In genomic region chr11:75157901-75158300, GRCm38 (mm10) we compare ENCODE assay signal across 14 mouse cellular contexts. TPM values are rescaled to one million over a fixed set of nuclear protein-coding genes. Genes with fewer than 3 reads are reported as not detected.
DNase-seq lines count a peak whose midpoint lies in the region; ATAC-seq and TF ChIP-seq lines count a peak whose summit lies in the region.
"Had no signal": no experiment of that assay in that cellular context is flagged by ENCODE, and none has a peak within 500 bp of the region (broad histone marks: within the 10 kb centered on the region; RNA-seq: fewer than 3 reads in every experiment).

No protein-coding gene starts in this region.

- H3K27me3 ChIP-seq in kidney, embryonic 15.5 days = no peaks in the 10 kb centered on the region
- H3K27me3 ChIP-seq: liver, embryonic 13.5 days; Patski had no signal

- peak overlapping the region; percentile 81 for H3K27ac ChIP-seq in kidney, embryonic 15.5 days
- H3K27ac ChIP-seq: liver, embryonic 13.5 days had no signal

- peak; percentile 90 for DNase-seq in heart, adult 11 months
- DNase-seq in heart, postnatal 25 days (ENCODE audit: low spot score) = no peak
- DNase-seq in kidney, postnatal 25 days = no peak
- peak; percentile 14 for DNase-seq in brain, embryonic 14.5 days (ENCODE audit: low read depth)
- peak; percentile 51 to 60 for DNase-seq in kidney, postnatal 4 days
- no peak for DNase-seq in adrenal gland, adult 2 months
- DNase-seq in right cerebral cortex, adult 18-20 months = no peak
- DNase-seq: cerebellum, adult 8-10 months; liver, embryonic 13.5 days had no signal

- H3K9ac ChIP-seq in kidney, embryonic 15.5 days = no peak overlapping the region
- H3K9ac ChIP-seq: liver, embryonic 13.5 days had no signal

- no peaks in the 10 kb centered on the region for H3K9me3 ChIP-seq in kidney, embryonic 15.5 days (replicated peaks)
- H3K9me3 ChIP-seq: hindbrain, embryonic 10.5 days; liver, embryonic 13.5 days had no signal

- H3K4me3 ChIP-seq in kidney, embryonic 15.5 days (replicated peaks) = no peak overlapping the region
- H3K4me3 ChIP-seq: erythroblast, embryonic 14.5 days; hindbrain, embryonic 10.5 days; liver, embryonic 13.5 days had no signal

- ATAC-seq in kidney, embryonic 15.5 days (replicated peaks; ENCODE audit: low FRiP score) = no peak
- ATAC-seq: midbrain, embryonic 16.5 days; Patski had no signal

- TF ChIP-seq POLR2A in brain, embryonic 14.5 days (IDR thresholded peaks at IDR 0.05; ENCODE audit: borderline replicate concordance, extremely low read depth, insufficient read depth, insufficient read length, poor library complexity, severe bottlenecking) = no peak

- H3K4me2 ChIP-seq in kidney, embryonic 15.5 days = no peak overlapping the region
- H3K4me2 ChIP-seq: liver, embryonic 13.5 days had no signal

- intact Hi-C loops in heart, postnatal 25 days (cut with DNase I) = no loop called here

- no peak for TF ChIP-seq CTCF in brain, embryonic 14.5 days (IDR thresholded peaks at IDR 0.05; ENCODE audit: borderline replicate concordance, extremely low read depth, insufficient read depth, insufficient read length)

- peaks cover 48% of the 10 kb centered on the region for H3K36me3 ChIP-seq in kidney, embryonic 15.5 days

- H3K4me1 ChIP-seq in kidney, embryonic 15.5 days = peaks cover 67% of the 10 kb centered on the region

- 21% methylated on average over 2 of the region's 2 CpGs for WGBS in kidney, embryonic 15.5 days

RNA-seq across cellular contexts. Expression of gene Hic1, which starts 11.4 kb away (rescaled TPM):
- total RNA-seq in heart, postnatal 25 days (2021) = 10 to 100 TPM; 15.3 to 19.2 TPM
- 24.3 and 25.9 TPM in 2 replicates for polyA plus RNA-seq in kidney, embryonic 15.5 days (2015; fragmentation: Nextera tagmentation; extraction: Ambion mirVana)
- polyA plus RNA-seq in brain, embryonic 14.5 days (2012; rRNA removed) = 8.3 and 11.7 TPM in 2 replicates
- 10 to 100 TPM in 1 of 2 experiments, 1 to 10 TPM in 1; 7.5 to 15.4 TPM for total RNA-seq in adrenal gland, adult 2 months (2021)
- 25.9 and 26.9 TPM in 2 replicates for polyA plus RNA-seq in adrenal gland, adult 2 months (2012; rRNA removed)

RNA-seq across cellular contexts. Expression of gene Ovca2, which starts 20.7 kb away (rescaled TPM):
- total RNA-seq in heart, postnatal 25 days (2021) = 1 to 10 TPM; 6.0 to 6.1 TPM
- polyA plus RNA-seq in kidney, embryonic 15.5 days (2015; fragmentation: Nextera tagmentation; extraction: Ambion mirVana) = 25.3 and 27.0 TPM in 2 replicates
- polyA plus RNA-seq in brain, embryonic 14.5 days (2012; rRNA removed) = 20.0 and 23.8 TPM in 2 replicates
- total RNA-seq in adrenal gland, adult 2 months (2021) = 10 to 100 TPM; 20.4 to 26.5 TPM
- polyA plus RNA-seq in adrenal gland, adult 2 months (2012; rRNA removed) = 7.0 and 7.4 TPM in 2 replicates

RNA-seq across cellular contexts. Expression of gene Dph1, which starts 33.1 kb away (rescaled TPM):
- total RNA-seq in heart, postnatal 25 days (2021) = 1 to 10 TPM; 7.4 to 9.0 TPM
- polyA plus RNA-seq in kidney, embryonic 15.5 days (2015; fragmentation: Nextera tagmentation; extraction: Ambion mirVana) = 24.6 and 26.3 TPM in 2 replicates
- polyA plus RNA-seq in brain, embryonic 14.5 days (2012; rRNA removed) = 19.3 and 23.9 TPM in 2 replicates
- total RNA-seq in adrenal gland, adult 2 months (2021) = 10 to 100 TPM; 32.3 to 37.4 TPM
- polyA plus RNA-seq in adrenal gland, adult 2 months (2012; rRNA removed) = 72.0 and 87.5 TPM in 2 replicates

RNA-seq across cellular contexts. Expression of gene Rtn4rl1, which starts 35.7 kb away (rescaled TPM):
- total RNA-seq in heart, postnatal 25 days (2021) = 1 to 10 TPM; 9.7 to 9.8 TPM
- polyA plus RNA-seq in kidney, embryonic 15.5 days (2015; fragmentation: Nextera tagmentation; extraction: Ambion mirVana) = 3.4 and 3.6 TPM in 2 replicates
- polyA plus RNA-seq in brain, embryonic 14.5 days (2012; rRNA removed) = 6.6 and 12.1 TPM in 2 replicates
- 10 to 100 TPM; 29.2 to 58.9 TPM for total RNA-seq in adrenal gland, adult 2 months (2021)
- polyA plus RNA-seq in adrenal gland, adult 2 months (2012; rRNA removed) = 48.1 and 62.9 TPM in 2 replicates
- polyA plus RNA-seq: erythroblast, embryonic 14.5 days had no signal

Comparison
In these comparisons a context has a peak if more than half of its experiments do, and no peak if none do; other contexts are left out.
1. DNase-seq: peak in heart, adult 11 months (single experiment), brain, embryonic 14.5 days (single experiment) and kidney, postnatal 4 days (2 of 2); none in heart, postnatal 25 days (single experiment), kidney, postnatal 25 days (0 of 2), adrenal gland, adult 2 months (single experiment) and right cerebral cortex, adult 18-20 months (single experiment).